Mouse (Mus musculus): Measurements from ENCODE around the gene Gpc5.

Gene Gpc5

DNA sequence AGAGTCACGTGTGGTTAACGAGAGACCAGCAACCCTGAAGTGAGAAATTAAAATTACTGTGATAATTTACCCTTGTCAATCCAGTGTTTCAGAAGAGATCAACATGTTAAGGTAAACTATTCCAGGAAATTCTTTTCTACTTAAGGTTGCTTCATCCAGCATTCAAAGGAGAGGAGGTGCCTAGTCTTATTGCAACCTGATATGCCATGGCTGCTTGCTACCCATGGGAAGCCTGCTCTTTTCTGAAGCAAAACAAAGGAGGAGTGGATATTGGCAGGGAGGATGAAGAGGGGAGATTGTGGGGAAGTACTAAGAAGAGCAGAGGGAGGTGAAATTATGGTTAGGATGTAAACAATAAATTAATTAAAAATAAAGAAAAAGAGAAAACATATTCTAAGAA is 15.5 kb downstream of the Gpc5 start:
- no peak for DNase-seq (ENCODE audit: low spot score)

DNA sequence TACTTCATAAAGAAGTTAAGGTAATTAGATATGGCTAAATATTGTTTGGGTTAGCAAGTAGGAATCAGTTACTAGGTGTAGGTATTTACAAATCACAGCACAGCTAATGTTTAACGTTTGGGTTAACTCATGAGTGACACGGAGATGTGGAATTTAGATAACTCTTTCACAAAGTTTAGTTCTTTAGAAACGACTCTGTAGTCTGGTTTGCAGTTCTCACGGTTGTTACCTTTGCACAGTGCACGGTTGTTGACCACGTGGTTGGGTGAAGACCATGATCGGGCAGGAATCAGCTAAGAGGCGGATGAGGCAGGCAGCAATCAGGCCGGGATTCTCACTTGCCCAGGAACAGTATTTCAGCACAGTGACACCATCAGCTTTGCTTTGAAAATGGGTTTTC is 26.6 kb downstream of the Gpc5 start:
- no peak for DNase-seq (ENCODE audit: low spot score)

DNA sequence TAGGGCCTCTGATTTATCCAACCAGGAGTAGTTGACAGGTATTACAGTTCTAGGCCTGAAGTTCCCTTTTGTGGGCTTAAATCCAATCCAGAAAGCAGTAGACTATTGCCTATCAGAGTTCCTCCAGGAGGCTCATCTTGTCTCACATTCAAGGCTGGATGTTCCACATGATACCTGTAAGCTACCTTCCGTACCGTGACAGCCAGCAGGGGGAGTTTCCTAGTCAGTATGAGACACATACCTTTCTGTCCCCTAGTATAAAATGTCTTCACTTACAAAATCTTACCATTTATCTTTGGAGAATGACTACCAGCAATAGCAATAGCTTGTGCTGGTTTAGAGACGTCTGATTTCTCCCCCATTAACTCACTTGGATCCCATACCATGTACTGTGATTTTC is 56.8 kb downstream of the Gpc5 start:
- no peak for DNase-seq (ENCODE audit: low spot score)

DNA sequence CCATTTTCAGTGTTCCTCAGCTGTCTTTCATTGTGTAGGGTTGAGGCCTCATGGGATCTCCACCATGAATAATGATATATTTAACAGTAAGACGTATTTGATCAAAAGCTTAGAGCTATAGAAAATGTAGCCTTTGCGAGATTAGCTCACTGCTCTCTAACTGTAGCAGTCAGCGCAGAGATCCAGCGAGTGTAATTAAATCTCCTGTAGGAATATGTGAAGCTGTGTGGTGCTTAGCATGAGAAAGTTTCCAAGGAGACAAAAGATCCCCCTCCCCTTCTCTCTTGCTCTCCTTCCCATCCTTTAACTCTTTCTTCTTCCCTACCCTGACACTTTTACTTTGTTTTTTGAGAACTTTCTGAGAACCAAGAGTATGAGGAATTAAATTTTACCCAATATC is 64.6 kb downstream of the Gpc5 start:
- DNase-seq (ENCODE audit: low spot score) = no peak

DNA sequence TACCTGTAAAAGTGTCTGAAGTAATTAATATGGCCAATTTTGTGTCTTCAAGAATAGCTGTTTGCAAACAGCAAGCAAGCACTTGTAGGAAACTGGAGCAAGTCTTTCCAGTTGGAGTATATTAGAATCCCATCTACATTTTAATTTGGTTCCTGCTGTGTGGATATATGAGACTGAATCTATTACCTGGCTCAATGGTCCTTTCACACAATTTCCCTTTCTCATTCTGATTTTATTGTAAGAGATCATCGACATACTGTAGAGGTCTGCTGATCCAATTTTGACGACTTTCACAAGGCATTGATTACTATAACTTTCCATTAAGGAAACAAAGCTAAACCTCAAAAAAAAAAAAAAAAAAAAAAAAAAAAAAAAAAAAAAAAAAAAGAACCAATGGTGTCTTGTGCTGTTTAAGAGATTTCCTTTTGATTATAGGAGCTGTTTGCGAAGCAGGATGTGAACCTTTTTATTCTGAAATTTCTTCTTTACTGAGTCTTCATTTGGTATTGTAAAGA is 85.4 kb downstream of the Gpc5 start:
- DNase-seq (ENCODE audit: low spot score) = no peak

DNA sequence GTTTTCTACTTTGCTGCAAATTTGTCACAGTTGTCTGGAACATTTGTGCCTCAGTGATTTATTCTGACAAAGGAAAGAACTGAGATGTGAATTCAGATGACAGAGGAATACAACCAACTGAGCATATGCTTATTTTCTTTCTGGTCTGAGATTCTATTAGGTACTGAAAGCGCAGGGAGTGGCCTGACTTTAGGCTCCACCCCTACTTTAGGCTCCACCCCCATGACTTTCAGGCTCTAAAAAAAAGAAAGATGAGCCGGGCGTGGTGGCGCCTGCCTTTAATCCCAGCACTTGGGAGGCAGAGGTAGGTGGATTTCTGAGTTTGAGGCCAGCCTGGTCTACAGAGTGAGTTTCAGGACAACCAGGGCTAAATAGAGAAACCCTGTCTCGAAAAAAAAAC is 87.9 kb downstream of the Gpc5 start:
- no peak for DNase-seq (ENCODE audit: low spot score)

DNA sequence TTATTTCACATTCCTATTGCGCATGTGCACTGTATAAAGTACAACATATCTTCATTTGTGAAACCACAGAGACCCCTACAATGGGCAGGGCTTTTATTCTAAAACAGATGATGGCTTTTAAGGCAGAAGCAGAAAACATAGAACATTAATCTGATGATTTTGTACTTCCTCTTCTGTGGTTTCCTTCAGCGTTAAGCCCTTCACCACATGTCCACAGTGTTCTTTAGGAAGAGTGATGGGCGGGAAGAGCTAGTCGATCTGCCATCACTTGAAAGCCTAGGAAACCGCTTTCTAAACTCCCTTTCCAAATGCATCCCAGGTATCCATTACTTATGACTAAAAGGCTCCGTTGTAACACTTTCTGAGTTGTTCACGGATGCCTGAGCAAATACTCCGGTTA is 96.2 kb downstream of the Gpc5 start:
- DNase-seq (ENCODE audit: low spot score) = no peak

DNA sequence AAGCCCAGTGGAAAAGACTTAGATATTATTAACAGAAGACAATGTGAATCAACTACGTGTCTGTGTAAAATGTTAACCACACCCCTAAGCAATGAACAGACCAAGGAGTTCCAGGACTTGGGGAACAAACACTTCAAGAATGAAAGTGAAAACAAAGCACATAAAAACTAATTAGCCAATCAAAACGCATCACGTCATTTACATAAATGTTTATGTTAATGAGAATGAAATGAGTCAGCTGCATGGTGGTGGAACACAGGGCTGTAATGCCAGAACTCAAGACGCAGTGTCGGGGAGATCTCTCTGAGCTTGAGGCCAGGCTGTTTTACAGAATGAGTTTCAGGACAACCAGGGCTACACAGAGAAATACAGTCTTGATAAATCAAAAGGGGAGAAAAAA is 136.1 kb downstream of the Gpc5 start:
- DNase-seq (ENCODE audit: low spot score) = no peak

DNA sequence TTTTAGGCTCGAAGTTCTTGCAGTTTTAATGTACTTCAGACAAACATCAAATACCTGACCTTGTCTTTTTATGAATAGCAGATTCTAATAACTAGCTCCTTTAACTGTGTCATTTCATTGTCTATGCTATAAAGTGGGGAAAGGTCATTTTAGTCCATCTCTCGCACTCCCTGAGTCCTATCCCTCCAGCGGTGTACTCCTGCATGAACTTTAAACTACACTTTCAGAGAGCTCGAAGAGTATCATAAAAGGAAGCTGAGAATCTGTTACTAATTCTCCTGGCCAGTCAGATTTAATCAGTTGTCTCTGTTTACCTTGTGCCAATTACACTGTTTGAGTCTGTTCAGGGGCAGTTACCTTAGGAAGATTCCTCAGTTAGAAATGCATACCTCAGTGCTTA is 144.4 kb downstream of the Gpc5 start:
- DNase-seq (ENCODE audit: low spot score) = no peak

DNA sequence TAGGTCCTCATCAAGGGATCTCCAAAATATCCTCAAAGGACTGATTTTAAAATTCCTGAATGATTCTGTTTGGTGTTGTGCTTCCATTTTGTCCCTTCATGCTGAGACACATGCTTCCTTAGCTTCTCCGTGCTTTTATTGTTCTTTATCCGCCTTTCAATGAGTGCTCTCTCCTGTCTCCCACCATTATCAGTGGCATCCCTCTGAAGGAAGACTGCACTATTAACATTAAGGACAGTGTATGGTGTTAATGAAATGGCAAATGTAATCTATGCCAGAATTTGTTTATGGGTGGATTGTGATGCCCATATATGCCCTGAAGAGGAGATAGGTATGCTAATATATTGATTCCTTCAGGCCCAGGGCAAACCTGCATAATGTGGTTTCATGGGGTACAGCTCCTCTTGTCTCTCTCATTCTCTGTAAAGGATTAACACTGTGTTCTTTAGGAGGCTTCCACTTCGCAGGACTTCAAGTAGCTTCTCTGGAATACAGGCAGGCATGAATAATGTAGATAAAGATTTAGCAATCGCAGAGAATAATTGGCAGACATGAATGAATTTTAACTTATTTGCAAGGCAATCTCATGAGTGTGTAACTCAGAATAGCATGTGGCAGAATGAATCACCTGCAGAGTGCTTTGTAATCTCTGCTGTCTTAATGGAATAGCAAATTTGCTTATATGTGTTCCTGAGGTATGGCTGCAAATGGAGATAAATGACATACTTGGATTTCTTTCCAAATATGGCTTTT is 148.8 kb downstream of the Gpc5 start:
- no peak for DNase-seq (ENCODE audit: low spot score)

DNA sequence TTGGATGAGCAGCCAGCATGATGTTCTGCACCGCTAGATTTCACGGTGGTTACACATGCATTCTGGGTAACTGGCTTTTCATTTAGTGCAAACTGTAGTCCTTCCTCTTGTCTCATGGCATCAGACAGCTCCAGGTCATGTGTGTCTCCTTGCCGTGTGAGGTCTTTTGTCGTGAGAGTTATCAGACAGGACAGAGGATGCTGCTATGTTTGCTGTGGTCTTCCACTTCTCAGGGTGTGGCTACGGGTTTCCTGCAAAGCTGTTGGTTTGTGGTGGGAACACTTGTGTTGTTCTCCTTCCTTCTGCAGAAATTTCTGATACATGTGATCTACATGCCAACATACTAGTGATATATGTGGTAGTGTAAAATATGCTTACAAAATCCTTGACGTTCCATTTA is 158.5 kb downstream of the Gpc5 start:
- no peak for DNase-seq (ENCODE audit: low spot score)

DNA sequence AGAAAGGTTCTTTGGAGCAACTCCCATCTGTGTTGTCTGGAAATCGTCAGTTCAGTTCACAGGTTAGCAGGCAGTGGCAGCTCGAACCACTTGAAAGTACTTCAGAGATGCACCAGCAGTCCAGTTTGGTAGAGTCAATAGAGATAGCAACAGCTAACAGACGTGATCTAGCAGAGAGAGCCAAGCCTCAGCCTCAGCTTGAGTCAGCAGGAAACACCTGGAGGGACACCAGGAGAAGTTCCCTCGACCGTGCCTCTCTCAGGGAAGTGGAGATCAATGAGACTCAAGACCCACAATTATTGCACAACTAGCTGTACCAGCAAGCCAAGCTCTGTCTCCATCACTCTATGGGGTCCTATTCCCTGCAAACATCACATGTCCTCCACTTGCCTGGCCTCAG is 159.8 kb downstream of the Gpc5 start:
- no peak for DNase-seq (ENCODE audit: low spot score)

DNA sequence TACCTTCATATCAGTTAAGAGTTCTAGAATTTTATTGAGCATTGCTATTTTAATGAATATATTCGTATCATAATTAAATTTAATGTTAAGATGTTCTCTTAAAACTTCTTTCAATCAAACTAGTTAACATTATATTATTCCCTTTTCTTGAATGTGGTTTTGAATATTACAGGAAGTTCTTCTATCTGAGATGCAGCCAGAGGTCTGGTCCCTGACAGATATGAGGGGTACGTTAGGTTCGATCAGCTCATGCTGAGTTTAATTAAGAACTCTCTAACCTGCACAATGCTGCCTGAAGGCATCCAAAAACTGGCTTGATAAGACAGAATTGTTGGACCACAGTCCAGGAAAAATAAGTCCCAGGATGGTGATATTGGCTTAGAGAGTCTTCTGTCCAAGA is 161.1 kb downstream of the Gpc5 start:
- no peak for DNase-seq (ENCODE audit: low spot score)

DNA sequence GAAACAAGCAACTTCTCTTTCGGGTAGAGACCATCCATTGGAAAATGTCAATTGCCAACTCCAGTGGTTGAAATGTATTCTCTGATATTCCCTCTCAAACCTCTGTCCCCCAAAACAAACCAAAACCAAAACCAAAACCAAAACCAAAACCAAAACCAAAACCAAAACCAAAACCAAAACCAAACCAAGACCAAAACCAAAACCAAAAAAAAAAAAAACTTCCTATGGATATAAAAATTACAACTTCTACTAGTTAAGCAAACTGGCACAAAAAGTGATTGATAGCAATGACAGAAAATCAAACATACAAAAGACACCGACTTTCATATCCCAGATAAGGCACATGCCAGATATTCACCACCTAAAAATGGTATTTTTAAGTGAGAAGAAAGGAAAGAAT is 161.7 kb downstream of the Gpc5 start:
- no peak for DNase-seq (ENCODE audit: low spot score)

DNA sequence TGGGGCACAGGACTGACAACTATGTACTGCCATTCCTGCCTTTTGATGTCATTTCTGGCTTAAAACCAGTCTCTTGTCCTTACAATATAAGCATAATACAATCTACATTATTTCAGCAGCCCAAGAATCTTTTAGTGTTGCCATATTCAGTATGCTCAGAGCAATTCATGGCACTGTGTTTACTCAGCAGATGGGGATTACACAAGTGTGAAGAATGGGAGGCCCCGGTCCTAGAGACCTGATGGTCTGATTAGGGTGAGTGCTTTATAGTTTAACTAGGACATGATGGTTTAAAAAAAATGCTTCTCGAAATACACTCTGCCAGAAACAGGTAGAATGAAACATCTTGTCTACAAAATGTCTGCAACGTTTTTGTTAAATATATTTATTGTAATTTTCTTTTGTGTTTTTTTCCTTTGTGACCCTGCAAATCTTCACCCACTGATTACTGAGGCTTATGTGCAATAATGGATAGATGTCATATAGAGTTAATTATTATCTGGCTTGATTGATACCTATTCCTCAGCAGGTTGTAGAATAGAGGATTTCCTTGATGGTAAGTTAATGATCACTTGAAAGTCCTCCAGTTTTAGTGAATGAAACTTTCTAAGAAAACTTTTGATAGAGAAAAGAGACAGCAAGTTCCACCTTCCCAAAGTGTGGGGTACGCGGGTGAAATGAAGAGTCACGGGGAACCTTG is 177.8 kb downstream of the Gpc5 start:
- no peak for DNase-seq (ENCODE audit: low spot score)

DNA sequence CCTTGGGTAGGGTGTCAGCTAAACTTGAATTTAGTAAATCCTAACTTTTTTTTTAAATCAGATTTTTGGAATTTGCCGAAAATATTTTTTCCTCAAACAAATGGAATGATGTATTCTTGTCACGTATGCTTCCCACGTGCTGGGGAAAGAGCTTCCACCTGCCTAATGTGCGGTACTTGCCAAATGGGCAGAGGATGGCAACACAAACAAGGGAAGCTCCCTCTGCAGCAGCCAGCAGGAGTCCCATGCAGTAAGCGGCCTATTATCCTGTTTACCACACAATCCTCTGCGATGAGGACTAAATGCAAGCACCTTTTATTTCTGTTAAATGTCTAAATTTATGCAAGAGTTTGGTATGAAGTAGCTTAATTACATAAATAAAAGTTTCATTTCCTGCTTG is 178.4 kb downstream of the Gpc5 start:
- no peak for DNase-seq (ENCODE audit: low spot score)

DNA sequence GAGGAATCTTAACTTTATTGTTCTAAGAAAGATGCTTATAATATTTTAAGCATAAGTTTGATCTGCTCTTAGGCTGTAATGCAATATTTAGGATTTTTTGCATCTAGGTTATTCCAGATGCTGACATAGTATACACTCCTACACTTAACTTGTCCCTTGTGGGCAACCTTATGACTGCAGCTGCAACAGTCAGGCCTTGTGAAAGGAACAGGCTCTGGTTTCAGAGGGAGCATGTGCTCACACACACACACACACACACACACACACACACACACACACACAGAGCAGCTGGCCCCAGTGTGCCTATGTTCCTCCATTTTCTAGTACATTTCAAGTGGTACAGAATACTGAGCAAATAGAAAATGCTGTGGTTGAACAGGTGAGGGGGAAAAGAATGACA is 190.8 kb downstream of the Gpc5 start:
- no peak for DNase-seq (ENCODE audit: low spot score)

DNA sequence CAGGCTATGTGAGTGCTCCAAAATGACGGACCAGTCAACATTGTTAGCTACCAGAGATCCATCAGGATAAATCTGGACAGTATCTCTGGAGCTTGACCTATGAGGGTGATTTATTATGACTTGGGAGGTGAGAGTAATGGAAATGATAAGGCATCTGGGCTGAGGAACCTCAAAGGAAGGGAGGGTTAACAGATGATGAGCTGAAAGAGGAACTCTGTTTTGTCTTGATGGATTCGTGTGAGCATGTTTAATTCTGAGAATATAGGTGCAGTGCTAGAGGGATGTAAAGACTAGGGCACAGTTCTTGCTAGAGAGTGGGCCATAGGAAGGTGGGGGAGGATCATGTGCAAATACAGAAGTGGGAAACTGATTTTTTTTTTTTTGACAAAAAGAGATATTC is 232.2 kb downstream of the Gpc5 start:
- DNase-seq (ENCODE audit: low spot score) = no peak

DNA sequence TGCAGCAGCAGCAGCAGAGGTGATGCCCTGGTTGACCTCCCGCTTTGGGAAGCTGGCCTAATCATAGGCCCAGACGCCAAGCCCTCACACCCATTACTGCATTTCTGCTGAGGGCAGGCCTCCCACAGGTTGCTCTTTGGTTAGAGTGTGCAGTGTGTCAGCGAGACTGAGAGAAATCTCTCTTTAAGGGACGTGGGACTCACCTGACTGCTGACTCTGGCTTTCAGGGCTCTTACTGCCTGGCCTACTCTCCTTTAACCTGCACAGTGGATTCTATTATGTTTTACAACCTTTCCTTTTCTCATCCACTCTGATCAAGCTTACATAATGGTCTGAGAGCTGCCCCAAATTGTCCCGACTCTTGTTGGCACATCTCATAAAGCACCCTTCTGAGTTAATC is 234.4 kb downstream of the Gpc5 start:
- DNase-seq (ENCODE audit: low spot score) = no peak

DNA sequence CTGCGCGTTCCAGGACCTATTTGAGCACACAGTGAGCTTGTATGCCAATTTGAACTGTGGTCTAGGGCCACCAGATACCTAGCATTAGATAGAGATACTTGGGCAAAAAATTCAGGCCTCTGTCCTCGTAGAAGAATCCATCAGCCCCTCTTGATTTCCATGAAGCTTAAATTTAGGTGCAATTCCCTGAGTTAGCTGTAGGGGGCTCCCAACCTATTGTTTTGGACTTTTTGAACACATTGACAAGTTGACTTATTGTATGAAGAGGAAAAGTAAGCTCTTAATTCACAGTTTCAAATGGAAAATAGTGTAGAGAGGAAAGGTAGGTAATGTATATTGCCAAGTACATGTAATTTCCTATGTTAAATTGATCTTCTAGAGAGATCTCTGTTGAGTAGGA is 247.1 kb downstream of the Gpc5 start:
- DNase-seq (ENCODE audit: low spot score) = no peak

DNA sequence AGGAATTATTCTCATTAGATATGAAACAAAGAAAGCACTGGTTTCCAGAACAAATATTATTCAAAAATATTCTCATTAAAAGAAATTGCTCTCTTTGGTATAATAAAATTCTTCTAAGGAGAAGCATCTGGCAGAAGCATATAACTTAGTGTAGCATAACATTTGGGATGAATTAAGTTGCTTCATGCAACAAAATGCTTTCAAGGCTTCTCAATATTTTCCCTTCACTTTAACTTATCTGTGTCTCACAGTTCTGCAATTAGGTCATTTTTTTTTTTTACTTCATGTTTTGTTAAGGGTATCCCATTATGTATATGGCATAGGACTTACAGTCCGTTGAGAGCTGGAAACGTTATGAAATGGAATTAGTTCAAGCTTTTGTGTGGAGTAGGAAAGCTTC is 250.6 kb downstream of the Gpc5 start:
- DNase-seq (ENCODE audit: low spot score) = no peak

DNA sequence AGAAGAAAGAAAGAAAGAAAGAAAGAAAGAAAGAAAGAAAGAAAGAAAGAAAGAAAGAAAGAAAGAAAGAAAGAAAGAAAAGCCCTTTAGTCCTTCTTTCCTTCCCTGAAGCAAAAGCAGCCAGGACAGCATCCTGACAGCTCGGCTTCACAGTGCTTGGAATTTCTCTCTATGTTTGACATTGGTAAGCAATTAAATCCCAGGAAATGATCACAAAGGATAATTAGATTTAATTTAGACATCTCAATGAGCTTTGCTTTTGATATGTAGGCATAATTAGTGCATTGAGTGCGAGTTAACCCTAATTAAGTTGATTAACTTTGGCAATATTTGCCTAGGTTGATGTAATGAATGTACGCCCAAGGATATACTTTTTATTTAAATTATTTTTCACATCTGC is 257.4 kb downstream of the Gpc5 start:
- DNase-seq (ENCODE audit: low spot score) = no peak

DNA sequence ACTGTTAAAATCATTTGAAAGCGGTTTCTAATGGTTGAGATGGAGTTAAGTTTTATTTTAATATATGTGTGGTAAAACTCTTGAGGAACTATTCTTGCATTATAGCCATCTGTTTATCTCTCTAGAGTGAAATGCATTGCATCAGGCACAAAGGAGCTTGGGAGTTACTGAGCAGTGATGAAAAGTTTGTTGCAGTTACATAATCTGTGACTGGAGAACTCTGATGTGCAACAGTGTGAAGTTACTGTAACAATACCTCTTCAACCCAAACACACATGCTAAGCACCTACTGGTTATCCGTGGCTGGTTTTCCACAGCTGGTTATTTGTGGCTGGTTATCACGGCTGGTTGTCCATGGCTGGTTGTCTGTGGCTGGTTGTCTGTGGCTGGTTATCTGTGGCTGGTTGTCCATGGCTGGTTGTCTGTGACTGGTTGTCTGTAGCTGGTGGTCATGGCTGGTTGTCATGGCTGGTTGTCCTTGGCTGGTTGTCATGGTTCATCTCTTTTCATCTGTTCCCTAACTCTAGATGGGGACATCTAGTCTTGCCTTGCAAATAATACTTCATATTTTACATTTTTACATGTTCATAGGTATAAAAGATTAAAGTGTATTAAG is 273.4 kb downstream of the Gpc5 start:
- no peak for DNase-seq (ENCODE audit: low spot score)

All from layer of hippocampus, adult 9-10 months (tissue).